Comparison of ENCODE assay signal across 9 mouse cellular contexts in the genomic region with DNA sequence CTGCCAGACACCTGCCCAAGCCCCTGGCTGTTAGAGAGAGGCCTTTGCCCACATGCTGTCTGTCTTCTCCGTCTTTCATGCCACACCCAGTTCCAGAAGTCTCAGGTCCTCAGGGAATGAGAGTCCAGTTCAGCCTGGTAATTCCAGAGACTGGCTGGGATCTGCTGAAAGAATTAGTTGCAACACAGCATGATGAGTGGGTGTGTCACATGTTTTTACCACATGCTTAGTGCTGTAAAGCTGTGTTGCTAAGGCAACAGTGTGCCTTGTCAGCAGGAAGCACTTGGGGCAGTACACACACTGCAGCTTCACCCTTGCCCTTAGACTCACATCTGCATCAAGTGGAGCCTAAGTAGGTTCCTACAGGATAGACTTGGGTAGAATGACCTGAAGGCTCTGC. TPM values are rescaled to one million over a fixed set of nuclear protein-coding genes. Genes with fewer than 3 reads are reported as not detected.
A peak's percentile ranks its signal among the peaks of the same experiment; 100 is the strongest.
DNase-seq lines count a peak whose midpoint lies in the region; ATAC-seq and TF ChIP-seq lines count a peak whose summit lies in the region.
"Had no signal": no experiment of that assay in that cellular context is flagged by ENCODE, and none has a peak within 500 bp of the region (broad histone marks: within the 10 kb centered on the region; RNA-seq: fewer than 3 reads in every experiment).

No protein-coding gene starts in this region.

- no peaks in the 10 kb centered on the region for H3K4me1 ChIP-seq in midbrain, postnatal 0 days (ENCODE audit: insufficient read depth, low read length)
- H3K4me1 ChIP-seq in midbrain, embryonic 16.5 days (ENCODE audit: control insufficient read depth, insufficient read depth, low read length): no peaks in the 10 kb centered on the region
- H3K4me1 ChIP-seq in brown adipose tissue, adult 24 weeks (ENCODE audit: control insufficient read depth, insufficient read depth, insufficient read length, low read length): peaks cover 6% of the 10 kb centered on the region
- no peaks in the 10 kb centered on the region for H3K4me1 ChIP-seq in midbrain, embryonic 15.5 days
- peaks cover 17% of the 10 kb centered on the region for H3K4me1 ChIP-seq in forebrain, embryonic 10.5 days

- no peaks in the 10 kb centered on the region for H3K36me3 ChIP-seq in midbrain, postnatal 0 days (ENCODE audit: insufficient read depth, low read length)
- no peaks in the 10 kb centered on the region for H3K36me3 ChIP-seq in midbrain, embryonic 16.5 days (ENCODE audit: control insufficient read depth, insufficient read depth, low read length)
- no peaks in the 10 kb centered on the region for H3K36me3 ChIP-seq in midbrain, embryonic 15.5 days (replicated peaks)
- no peaks in the 10 kb centered on the region for H3K36me3 ChIP-seq in forebrain, embryonic 10.5 days (replicated peaks)

- WGBS in midbrain, postnatal 0 days: 68% methylated on average over 1 of the region's 1 CpGs
- 43% methylated on average over 1 of the region's 1 CpGs for WGBS in midbrain, embryonic 16.5 days
- 56% methylated on average over 1 of the region's 1 CpGs for WGBS in midbrain, embryonic 15.5 days
- WGBS in forebrain, embryonic 10.5 days: 70% methylated on average over 1 of the region's 1 CpGs

- no peak overlapping the region for H3K4me2 ChIP-seq in midbrain, postnatal 0 days (ENCODE audit: low read depth, low read length, poor library complexity, severe bottlenecking)
- no peak overlapping the region for H3K4me2 ChIP-seq in midbrain, embryonic 16.5 days (ENCODE audit: low read length)
- H3K4me2 ChIP-seq in midbrain, embryonic 15.5 days: no peak overlapping the region

- H3K27me3 ChIP-seq in midbrain, postnatal 0 days (ENCODE audit: insufficient read depth, low read length): no peaks in the 10 kb centered on the region
- no peaks in the 10 kb centered on the region for H3K27me3 ChIP-seq in midbrain, embryonic 16.5 days (ENCODE audit: control insufficient read depth, insufficient read depth, low read depth, low read length)
- H3K27me3 ChIP-seq in midbrain, embryonic 15.5 days (replicated peaks): no peaks in the 10 kb centered on the region
- no peaks in the 10 kb centered on the region for H3K27me3 ChIP-seq in forebrain, embryonic 10.5 days (ENCODE audit: poor library complexity, severe bottlenecking)

- TF ChIP-seq CTCF in midbrain, postnatal 0 days (IDR thresholded peaks at IDR 0.05): no peak
- no peak for TF ChIP-seq CTCF in layer of hippocampus, adult 2 months (conservative IDR thresholded peaks at IDR 0.05)

- peak; percentile 15 for DNase-seq in midbrain, postnatal 0 days (ENCODE audit: low spot score)
- peak; percentile 47 to 49 for DNase-seq in layer of hippocampus, adult 2 months (ENCODE audit: low spot score in 2 of 2)
- DNase-seq in monocyte, adult 2 months (ENCODE audit: low read depth in 1 of 2, low spot score in 2 of 2): peak; percentile 60 to 68
- DNase-seq in forebrain, embryonic 10.5 days (ENCODE audit: extremely low spot score, low spot score): no peak
- no peak for DNase-seq in cerebellum, postnatal 36 days

- ATAC-seq in midbrain, postnatal 0 days (ENCODE audit: low FRiP score): no peak
- ATAC-seq in midbrain, embryonic 16.5 days: no peak
- no peak for ATAC-seq in midbrain, embryonic 15.5 days (replicated peaks)

- H3K9me3 ChIP-seq in midbrain, postnatal 0 days (ENCODE audit: low read length): no peaks in the 10 kb centered on the region
- no peaks in the 10 kb centered on the region for H3K9me3 ChIP-seq in midbrain, embryonic 16.5 days (replicated peaks; ENCODE audit: control insufficient read depth, low read length, poor library complexity, severe bottlenecking)
- H3K9me3 ChIP-seq in midbrain, embryonic 15.5 days: no peaks in the 10 kb centered on the region
- no peaks in the 10 kb centered on the region for H3K9me3 ChIP-seq in forebrain, embryonic 10.5 days

- no peak overlapping the region for H3K4me3 ChIP-seq in midbrain, postnatal 0 days (ENCODE audit: low read depth, low read length)
- no peak overlapping the region for H3K4me3 ChIP-seq in midbrain, embryonic 16.5 days (ENCODE audit: low read depth, low read length)
- H3K4me3 ChIP-seq in brown adipose tissue, adult 24 weeks (ENCODE audit: insufficient read depth, low read depth, low read length): no peak overlapping the region
- H3K4me3 ChIP-seq in layer of hippocampus, adult 2 months: no peak overlapping the region
- no peak overlapping the region for H3K4me3 ChIP-seq in midbrain, embryonic 15.5 days
- no peak overlapping the region for H3K4me3 ChIP-seq in forebrain, embryonic 10.5 days

- H3K9ac ChIP-seq in midbrain, postnatal 0 days (replicated peaks; ENCODE audit: low read length, poor library complexity, severe bottlenecking): no peak overlapping the region
- no peak overlapping the region for H3K9ac ChIP-seq in midbrain, embryonic 16.5 days (ENCODE audit: low read depth, low read length)
- no peak overlapping the region for H3K9ac ChIP-seq in midbrain, embryonic 15.5 days
- H3K9ac ChIP-seq: liver, embryonic 14.5 days had no signal

- H3K27ac ChIP-seq in midbrain, postnatal 0 days (ENCODE audit: low read depth, low read length): no peak overlapping the region
- no peak overlapping the region for H3K27ac ChIP-seq in midbrain, embryonic 16.5 days (ENCODE audit: low read length)
- H3K27ac ChIP-seq in brown adipose tissue, adult 24 weeks (replicated peaks; ENCODE audit: low read depth, low read length): peak overlapping the region; percentile 41; the same call in 1 of the 2 replicates
- H3K27ac ChIP-seq in layer of hippocampus, adult 2 months: peak overlapping the region; percentile 86
- H3K27ac ChIP-seq in midbrain, embryonic 15.5 days: no peak overlapping the region
- H3K27ac ChIP-seq in forebrain, embryonic 10.5 days: no peak overlapping the region
- H3K27ac ChIP-seq: liver, embryonic 14.5 days had no signal

RNA-seq across cellular contexts. Expression of a gene that starts 40.1 kb away (rescaled TPM):
- 10.2 and 15.8 TPM in 2 replicates for total RNA-seq in midbrain, postnatal 0 days (2014; rRNA removed)
- 12.5 and 15.4 TPM in 2 replicates for polyA plus RNA-seq in midbrain, postnatal 0 days (2015; fragmentation: Nextera tagmentation; extraction: Ambion mirVana)
- polyA plus RNA-seq in midbrain, embryonic 16.5 days (2015; fragmentation: Nextera tagmentation; extraction: Ambion mirVana): 12.7 TPM in 2 replicates
- 7.3 and 12.5 TPM in 2 replicates for polyA plus RNA-seq in brown adipose tissue, adult 24 weeks (2012; ENCODE audit: insufficient read depth, insufficient read length, missing spikeins)
- 10 to 100 TPM; 10.3 to 10.7 TPM for total RNA-seq in layer of hippocampus, adult 2 months (2021)
- 14.1 and 16.7 TPM in 2 replicates for polyA plus RNA-seq in midbrain, embryonic 15.5 days (2015; fragmentation: Nextera tagmentation; extraction: Ambion mirVana)
- 3.6 and 4.0 TPM in 2 replicates for polyA plus RNA-seq in forebrain, embryonic 10.5 days (2016; fragmentation: Nextera tagmentation; extraction: Ambion mirVana)

Comparison
In these comparisons a context has a peak if more than half of its experiments do, and no peak if none do; other contexts are left out.
1. DNase-seq: peak in midbrain, postnatal 0 days (single experiment), layer of hippocampus, adult 2 months (2 of 2) and monocyte, adult 2 months (2 of 2); none in forebrain, embryonic 10.5 days (single experiment) and cerebellum, postnatal 36 days (0 of 2).
2. H3K27ac ChIP-seq: peak in brown adipose tissue, adult 24 weeks (single experiment) and layer of hippocampus, adult 2 months (single experiment); none in midbrain, postnatal 0 days (single experiment), midbrain, embryonic 16.5 days (single experiment), midbrain, embryonic 15.5 days (single experiment) and forebrain, embryonic 10.5 days (single experiment).